Mouse (Mus musculus) liver, postnatal 0 days (tissue): ENCODE data around the gene Tef.

Source experiments
- CTCF ChIP-seq: sonication (generic); IDR thresholded peaks from 2 replicates; pipeline ENCODE4 v1.5.1; 2016; ENCODE audit warnings: antibody characterized with exemption, low read depth
- EP300 ChIP-seq: IDR thresholded peaks from 2 replicates; pipeline ENCODE4 v1.6.1; 2016; ENCODE audit warnings: antibody characterized with exemption, low read depth, mild to moderate bottlenecking

DNA sequence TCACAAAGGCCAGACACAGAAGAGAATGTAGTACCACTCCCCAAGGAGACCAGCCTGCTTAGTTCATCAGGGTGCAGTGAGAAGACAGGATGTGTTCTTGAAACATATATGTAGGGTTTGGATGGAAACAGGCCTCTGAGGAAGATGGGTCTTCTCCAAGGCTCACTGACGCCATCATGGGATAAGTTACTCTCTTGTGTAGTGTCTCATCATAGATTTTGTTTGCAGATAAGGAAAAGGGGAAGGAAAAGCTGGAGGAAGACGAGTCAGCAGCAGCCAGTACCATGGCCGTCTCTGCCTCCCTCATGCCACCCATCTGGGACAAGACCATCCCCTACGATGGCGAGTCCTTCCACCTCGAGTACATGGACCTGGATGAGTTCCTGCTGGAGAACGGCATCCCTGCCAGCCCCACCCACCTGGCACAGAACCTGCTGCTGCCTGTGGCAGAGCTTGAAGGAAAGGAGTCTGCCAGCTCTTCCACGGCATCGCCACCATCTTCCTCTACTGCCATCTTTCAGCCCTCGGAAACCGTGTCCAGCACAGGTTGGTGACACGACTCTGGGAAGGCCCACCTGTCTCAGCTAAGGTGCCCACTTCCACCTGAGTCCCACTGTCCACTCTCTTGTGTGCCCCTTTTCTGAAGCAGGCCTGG is 12.6 kb downstream of the Tef start:
- no peak for TF ChIP-seq CTCF
- TF ChIP-seq EP300, result no peak
